ENCODE assay signal across 17 mouse cellular contexts in the genomic region with DNA sequence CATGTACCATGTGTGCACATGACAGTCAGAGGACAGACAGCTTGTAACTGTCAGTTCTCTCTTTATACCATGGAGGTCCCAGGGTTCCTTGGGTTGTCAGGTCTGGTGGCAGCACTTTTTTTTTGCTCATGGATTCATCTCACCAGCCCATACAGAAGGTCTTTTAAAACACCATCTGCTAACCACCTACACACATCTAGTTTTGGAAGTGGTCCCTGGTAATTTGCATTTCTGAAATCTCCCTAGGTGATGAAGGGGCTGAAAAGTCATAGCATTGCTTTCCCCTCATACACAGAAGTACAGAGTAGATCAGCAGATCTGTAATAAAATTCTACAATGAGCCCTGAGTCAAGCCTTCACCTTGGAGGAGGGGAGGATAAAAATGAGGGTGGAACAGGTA. TPM values are rescaled to one million over a fixed set of nuclear protein-coding genes. Genes with fewer than 3 reads are reported as not detected.
DNase-seq lines count a peak whose midpoint lies in the region; ATAC-seq lines count a peak whose summit lies in the region.
"Had no signal": no experiment of that assay in that cellular context is flagged by ENCODE, and none has a peak within 500 bp of the region (broad histone marks: within the 10 kb centered on the region; RNA-seq: fewer than 3 reads in every experiment).

No protein-coding gene starts in this region.

- no peak for DNase-seq in cerebellum, adult 11 months
- DNase-seq in layer of hippocampus, adult 11-12 months (ENCODE audit: low spot score), result peak; percentile 50
- no peak for DNase-seq in layer of hippocampus, postnatal 25 days (ENCODE audit: extremely low spot score in 1 of 2, low spot score in 1 of 2)
- peak; percentile 31 to 44 for DNase-seq in left cerebral cortex, adult 18-20 months (ENCODE audit: low spot score in 2 of 2)
- DNase-seq in left cerebral cortex, postnatal 36 days (ENCODE audit: low spot score in 2 of 2), result no peak
- peak; percentile 81 for DNase-seq in telencephalon, adult 2 months (ENCODE audit: low read depth, low spot score)
- DNase-seq: adrenal gland, postnatal 10 days; B cell, adult 2 months; cerebellum, adult 8-10 months; cerebellum, postnatal 14 days; forebrain, postnatal 0 days; gastrocnemius, postnatal 14 days; heart, adult 2 months; heart, postnatal 14 days had no signal

- intact Hi-C loops in left cerebral cortex, postnatal 36 days (cut with DNase I), result no loop called here

- ATAC-seq in cerebellum, adult (ENCODE audit: insufficient number of reproducible peaks, low FRiP score, low TSS enrichment), result peak; percentile 45; the same call in 1 of the 2 replicates
- ATAC-seq: CD4-positive, CD25-positive, alpha-beta regulatory T cell, adult 4 months; forebrain, postnatal 0 days; hindbrain, postnatal 0 days had no signal

RNA-seq across cellular contexts. Expression of a gene that starts 44.9 kb away (rescaled TPM):
- 10 to 100 TPM; 54.3 to 61.0 TPM for total RNA-seq in layer of hippocampus, postnatal 25 days (2021)
- 10 to 100 TPM; 40.2 to 40.7 TPM for total RNA-seq in left cerebral cortex, adult 18-20 months (2021)
- 10 to 100 TPM; 38.7 to 38.8 TPM for total RNA-seq in left cerebral cortex, postnatal 36 days (2021)

Comparison
In these comparisons a context has a peak if more than half of its experiments do, and no peak if none do; other contexts are left out.
1. DNase-seq: peak in layer of hippocampus, adult 11-12 months (single experiment), left cerebral cortex, adult 18-20 months (2 of 2) and telencephalon, adult 2 months (single experiment); none in cerebellum, adult 11 months (single experiment), layer of hippocampus, postnatal 25 days (0 of 2) and left cerebral cortex, postnatal 36 days (0 of 2).